Mouse (Mus musculus) liver, postnatal 0 days (tissue): ENCODE data around the gene Fignl1. TPM values are rescaled to one million over a fixed set of nuclear protein-coding genes. Genes with fewer than 3 reads are reported as not detected.

ENCODE experiments used
- ATAC-seq: fragments of 200-750 bp; cut with Nextera tagmentation; 2 replicates; pipeline ENCODE4 v1.8.0; 2017; ENCODE audit warnings: mild to moderate bottlenecking, moderate library complexity
- DNase-seq: peaks from one replicate; pipeline ENCODE4 v3.0.0-alpha.2; 2016
- H3K27ac ChIP-seq: fragments of 300-500 bp; sonication (generic); 2 replicates; pipeline ENCODE4 v1.5.1; 2014; ENCODE audit warnings: antibody characterized with exemption, moderate library complexity, mild to moderate bottlenecking, low read depth
- H3K27me3 ChIP-seq: fragments of 300-500 bp; sonication (generic); 2 replicates; pipeline ENCODE4 v1.6.1; 2014; ENCODE audit warnings: low read length, control low read depth, mixed read lengths; ENCODE audit not compliant: insufficient read depth
- H3K36me3 ChIP-seq: fragments of 300-500 bp; sonication (generic); replicated peaks from 2 replicates; pipeline ENCODE4 v1.6.1; 2014; ENCODE audit warnings: mild to moderate bottlenecking, control low read depth, low read length, moderate library complexity, mixed read lengths; ENCODE audit not compliant: insufficient read depth
- H3K4me1 ChIP-seq: fragments of 300-500 bp; sonication (generic); 2 replicates; pipeline ENCODE4 v1.6.1; 2014; ENCODE audit warnings: antibody characterized with exemption, mild to moderate bottlenecking, control low read depth; ENCODE audit not compliant: insufficient read depth
- H3K4me2 ChIP-seq: fragments of 300-500 bp; sonication (generic); 2 replicates; pipeline ENCODE4 v1.6.1; 2014; ENCODE audit warnings: low read depth, mild to moderate bottlenecking, low read length, moderate library complexity, mixed read lengths
- H3K4me3 ChIP-seq: fragments of 300-500 bp; sonication (generic); 2 replicates; pipeline ENCODE4 v1.5.1; 2014; ENCODE audit warnings: low read depth, low read length
- H3K9ac ChIP-seq: fragments of 300-500 bp; sonication (generic); replicated peaks from 2 replicates; pipeline ENCODE4 v1.6.1; 2014; ENCODE audit warnings: mild to moderate bottlenecking, moderate library complexity
- H3K9me3 ChIP-seq: fragments of 300-500 bp; sonication (generic); 2 replicates; pipeline ENCODE4 v1.6.1; 2016; ENCODE audit warnings: mild to moderate bottlenecking, control low read depth, low read length, mixed read lengths
- CTCF ChIP-seq: sonication (generic); IDR thresholded peaks from 2 replicates; pipeline ENCODE4 v1.5.1; 2016; ENCODE audit warnings: antibody characterized with exemption, low read depth
- EP300 ChIP-seq: IDR thresholded peaks from 2 replicates; pipeline ENCODE4 v1.6.1; 2016; ENCODE audit warnings: antibody characterized with exemption, low read depth, mild to moderate bottlenecking
- WGBS: fragments of 180-500 bp; shearing (Covaris S2); extraction: QIAGEN DNeasy Blood & Tissue Kit; methylation state at CpG from one replicate; pipeline ENCODE4 v1.1.7; 2014; ENCODE audit not compliant: insufficient replicate concordance; 5-methylcytosine and 5-hydroxymethylcytosine counted together
- polyA plus RNA-seq: library from polyadenylated mRNA; unstranded; fragments of >200 nt; fragmentation: Nextera tagmentation; extraction: Ambion mirVana; gene quantifications from 2 replicates; pipeline ENCODE4 v1.2.1, GENCODE M21; 2015

Gene Fignl1
- polyA plus RNA-seq, 1 experiment from 2014 or later: 31.2 TPM

- Histone ChIP-seq H3K4me2 (0 out of 2 replicates have a peak overlapping the region, but pooled peaks have one; percentile 2), H3K9ac (no peak overlapping the region), H3K36me3 (no peaks in the 10 kb centered on the region), H3K27me3 (no peaks in the 10 kb centered on the region), H3K4me3 (no peak overlapping the region), H3K27ac (peak overlapping the region; percentile 60; the same call in 1 of the 2 replicates), H3K4me1 (0 out of 2 replicates have a peak, but pooled peaks cover 3% of the 10 kb centered on the region), H3K9me3 (no peaks in the 10 kb centered on the region)
- TF ChIP-seq EP300: no peak
- no peak for TF ChIP-seq CTCF
- 36% methylated on average over 6 of the region's 6 CpGs for WGBS
- ATAC-seq (no peak), DNase-seq (no peak)
Measured at GRCm38 (mm10) chr11:11785457-11785856, 23.3 kb downstream of the Fignl1 start.

- H3K4me3 ChIP-seq: no peak overlapping the region
- 71% methylated on average over 8 of the region's 8 CpGs for WGBS
- ATAC-seq (no peak), DNase-seq (no peak)
- H3K9ac ChIP-seq: no peak overlapping the region
- H3K9me3 ChIP-seq: no peaks in the 10 kb centered on the region
- TF ChIP-seq CTCF: no peak
- TF ChIP-seq EP300: no peak
- H3K36me3 ChIP-seq: no peaks in the 10 kb centered on the region
- H3K4me2 ChIP-seq: no peak overlapping the region
- no peaks in the 10 kb centered on the region for H3K27me3 ChIP-seq
- H3K27ac ChIP-seq: no peak overlapping the region
- H3K4me1 ChIP-seq: 0 out of 2 replicates have a peak, but pooled peaks cover 3% of the 10 kb centered on the region
Measured at GRCm38 (mm10) chr11:11781728-11782127, 27.0 kb downstream of the Fignl1 start.

GRCm38 (mm10) chr11:11778345-11778744 is 30.4 kb downstream of the Fignl1 start:
- Histone ChIP-seq H3K36me3 (no peaks in the 10 kb centered on the region), H3K9ac (no peak overlapping the region), H3K27ac (no peak overlapping the region), H3K27me3 (no peaks in the 10 kb centered on the region), H3K4me2 (no peak overlapping the region), H3K4me3 (no peak overlapping the region), H3K9me3 (no peaks in the 10 kb centered on the region), H3K4me1 (peaks cover 6% of the 10 kb centered on the region; the same call in 1 of the 2 replicates)
- 88% methylated on average over 6 of the region's 6 CpGs for WGBS
- DNase-seq: no peak
- no peak for TF ChIP-seq CTCF
- TF ChIP-seq EP300: no peak
- no peak for ATAC-seq

- no peak for ATAC-seq
- H3K36me3 ChIP-seq: no peaks in the 10 kb centered on the region
- no peak overlapping the region for H3K4me2 ChIP-seq
- H3K27ac ChIP-seq: no peak overlapping the region
- no peaks in the 10 kb centered on the region for H3K9me3 ChIP-seq
- no peak for DNase-seq
- no peak overlapping the region for H3K9ac ChIP-seq
- H3K27me3 ChIP-seq: no peaks in the 10 kb centered on the region
- H3K4me3 ChIP-seq: no peak overlapping the region
- peaks cover 6% of the 10 kb centered on the region; the same call in 1 of the 2 replicates for H3K4me1 ChIP-seq
- 58% methylated on average over 2 of the region's 2 CpGs for WGBS
- TF ChIP-seq CTCF (no peak), EP300 (no peak)
Measured at GRCm38 (mm10) chr11:11777796-11778195, 31.0 kb downstream of the Fignl1 start.

GRCm38 (mm10) chr11:11777246-11777645 is 31.5 kb downstream of the Fignl1 start:
- Histone ChIP-seq H3K4me1 (peaks cover 6% of the 10 kb centered on the region; the same call in 1 of the 2 replicates), H3K4me2 (no peak overlapping the region), H3K4me3 (no peak overlapping the region), H3K9me3 (no peaks in the 10 kb centered on the region), H3K9ac (no peak overlapping the region), H3K27me3 (no peaks in the 10 kb centered on the region), H3K36me3 (no peaks in the 10 kb centered on the region), H3K27ac (no peak overlapping the region)
- ATAC-seq (no peak), DNase-seq (no peak)
- TF ChIP-seq CTCF (no peak), EP300 (no peak)
- WGBS: 60% methylated on average over 3 of the region's 3 CpGs

GRCm38 (mm10) chr11:11776822-11777174 is 32.0 kb downstream of the Fignl1 start:
- Histone ChIP-seq H3K9ac (no peak overlapping the region), H3K9me3 (no peaks in the 10 kb centered on the region), H3K4me3 (no peak overlapping the region), H3K4me1 (peaks cover 6% of the 10 kb centered on the region; the same call in 1 of the 2 replicates), H3K27me3 (no peaks in the 10 kb centered on the region), H3K4me2 (no peak overlapping the region), H3K36me3 (no peaks in the 10 kb centered on the region), H3K27ac (no peak overlapping the region)
- 67% methylated on average over 7 of the region's 7 CpGs for WGBS
- TF ChIP-seq CTCF (peak; percentile 45), EP300 (no peak)
- peak; percentile 46 for ATAC-seq
- DNase-seq: no peak
